Mouse (Mus musculus): ENCODE data around the gene Gab1. TPM values are rescaled to one million over a fixed set of nuclear protein-coding genes. Genes with fewer than 3 reads are reported as not detected.

Gab1 gene
- total RNA-seq (2021), result 10 to 100 TPM; 20.0 to 23.0 TPM

- DNase-seq (ENCODE audit: extremely low spot score in 1 of 2, low spot score in 1 of 2), result peak; percentile 69 to 70
These were observed at the start of gene Gab1 for GRCm38 (mm10) chr8:80880196-80881106. Gab1 (minus strand) TSS chr8:80880519.

- DNase-seq (ENCODE audit: extremely low spot score in 1 of 2, low spot score in 1 of 2), result no peak
These were observed 48.5 kb upstream of the Gab1 start for GRCm38 (mm10) chr8:80928770-80929169.

GRCm38 (mm10) chr8:80923794-80924316 is 43.5 kb upstream of the Gab1 start:
- no peak for DNase-seq (ENCODE audit: extremely low spot score in 1 of 2, low spot score in 1 of 2)

DNA sequence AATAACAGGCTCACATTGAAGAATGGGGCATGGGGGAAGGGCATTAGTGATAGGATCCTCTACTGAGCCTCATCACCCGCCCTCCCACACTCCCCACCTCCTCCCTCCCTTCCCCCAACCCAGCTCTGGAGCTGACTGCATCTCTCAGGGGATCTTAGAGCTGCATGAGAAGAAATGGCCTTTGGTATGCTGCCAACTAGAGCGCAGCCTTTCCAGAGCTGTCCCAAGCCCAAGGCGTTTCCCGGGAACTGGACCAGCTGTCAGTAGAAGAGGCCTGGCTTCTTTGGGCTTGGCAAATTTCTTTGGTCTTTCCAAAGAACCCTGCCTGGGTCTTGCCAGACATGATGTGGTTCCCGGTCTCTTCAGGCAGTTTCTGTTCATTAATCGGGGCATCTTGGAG is 42.3 kb upstream of the Gab1 start:
- peak in 1 of 2 experiments; percentile 23 for DNase-seq (ENCODE audit: extremely low spot score in 1 of 2, low spot score in 1 of 2)

- DNase-seq (ENCODE audit: extremely low spot score in 1 of 2, low spot score in 1 of 2), result no peak
These were observed 38.8 kb upstream of the Gab1 start for GRCm38 (mm10) chr8:80919130-80919529.

DNA sequence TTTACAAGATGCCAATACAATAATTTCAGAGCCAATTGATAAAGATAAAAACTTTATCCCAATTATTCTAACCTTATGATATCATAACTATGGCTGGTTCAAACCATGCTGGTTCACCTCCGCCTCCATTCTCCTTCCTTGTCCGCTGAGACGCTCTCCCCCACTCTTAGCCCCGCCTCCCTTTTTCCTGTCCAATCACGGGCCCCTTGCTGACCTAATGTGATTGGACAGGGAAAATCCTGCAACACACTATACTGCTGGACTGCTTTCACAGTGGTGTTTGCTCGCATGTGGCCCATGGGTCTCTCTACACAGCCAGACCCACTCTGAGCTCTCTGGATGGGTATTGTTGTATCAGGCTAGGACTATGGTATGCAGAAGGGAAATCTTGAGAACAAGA is 38.2 kb upstream of the Gab1 start:
- no peak for DNase-seq (ENCODE audit: extremely low spot score in 1 of 2, low spot score in 1 of 2)

DNA sequence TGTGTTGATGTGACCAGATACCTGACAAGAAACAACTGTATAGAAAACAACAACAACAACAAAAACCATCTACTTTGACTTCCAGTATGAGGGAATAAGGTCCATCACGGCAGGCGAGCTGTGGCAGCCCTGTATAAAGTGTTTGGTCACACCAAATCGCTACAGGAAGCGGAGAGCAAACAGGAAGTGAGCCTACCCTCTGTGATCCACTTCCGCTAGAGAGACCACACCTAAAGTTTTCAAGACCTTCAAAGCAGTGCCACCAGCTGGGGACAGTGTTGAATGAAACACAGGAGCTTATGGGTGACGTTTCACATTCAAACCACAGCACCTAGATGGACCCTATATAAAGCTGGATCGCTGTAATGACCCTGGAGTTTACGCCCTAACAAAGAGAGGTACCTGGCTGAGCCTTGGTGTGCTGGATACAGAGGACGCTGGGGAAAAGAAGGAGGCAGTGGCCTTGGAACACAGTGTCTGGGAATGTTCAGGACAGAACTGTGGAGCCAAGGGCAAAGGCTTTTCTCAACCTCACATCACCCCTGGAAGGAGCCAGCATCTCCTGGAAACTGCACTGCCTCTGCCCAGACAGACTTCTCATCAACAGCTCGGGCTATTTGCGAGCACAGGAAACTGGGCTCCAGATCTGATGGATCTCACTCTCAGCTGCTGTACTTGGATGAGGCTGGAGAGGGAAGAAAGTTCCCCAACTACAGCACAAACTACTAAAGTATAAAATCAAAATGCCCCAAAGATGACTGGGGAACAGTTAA is 36.3 kb upstream of the Gab1 start:
- no peak for DNase-seq (ENCODE audit: extremely low spot score in 1 of 2, low spot score in 1 of 2)

DNA sequence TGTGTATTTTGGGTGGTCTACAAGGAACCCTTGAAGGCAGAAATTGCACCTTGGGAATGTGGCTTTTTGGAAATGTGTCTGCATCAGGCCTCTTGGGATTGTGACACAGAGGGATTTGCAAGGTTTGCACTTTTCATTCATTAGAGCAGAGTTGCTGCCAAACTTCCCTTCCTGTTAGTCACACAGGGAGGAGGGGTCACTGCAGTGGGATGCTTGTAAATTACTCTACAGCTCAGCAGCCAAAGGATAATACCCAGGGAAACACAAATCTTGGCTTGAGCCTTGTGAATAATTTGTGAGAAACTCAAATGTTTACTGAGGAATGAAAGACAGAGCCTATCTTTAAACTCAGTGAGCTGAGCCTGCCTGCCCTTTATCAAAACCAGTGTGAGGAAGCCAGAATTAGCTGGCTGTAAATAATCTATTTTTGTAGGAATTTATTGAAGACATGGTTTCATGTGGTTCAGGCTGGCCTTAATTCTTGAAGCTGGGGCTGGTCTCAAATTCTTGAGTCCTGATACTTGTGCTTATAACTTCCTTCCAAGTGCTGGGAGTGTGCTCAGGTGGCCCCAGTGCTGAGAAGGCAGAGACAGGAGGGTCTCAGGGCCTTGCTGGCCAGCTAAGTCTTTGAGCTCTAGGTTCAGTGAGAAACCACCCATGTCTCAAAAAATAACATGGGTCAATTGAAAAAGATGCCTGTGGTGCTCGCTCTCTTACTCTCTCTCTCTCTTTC is 32.9 kb upstream of the Gab1 start:
- no peak for DNase-seq (ENCODE audit: extremely low spot score in 1 of 2, low spot score in 1 of 2)

DNA sequence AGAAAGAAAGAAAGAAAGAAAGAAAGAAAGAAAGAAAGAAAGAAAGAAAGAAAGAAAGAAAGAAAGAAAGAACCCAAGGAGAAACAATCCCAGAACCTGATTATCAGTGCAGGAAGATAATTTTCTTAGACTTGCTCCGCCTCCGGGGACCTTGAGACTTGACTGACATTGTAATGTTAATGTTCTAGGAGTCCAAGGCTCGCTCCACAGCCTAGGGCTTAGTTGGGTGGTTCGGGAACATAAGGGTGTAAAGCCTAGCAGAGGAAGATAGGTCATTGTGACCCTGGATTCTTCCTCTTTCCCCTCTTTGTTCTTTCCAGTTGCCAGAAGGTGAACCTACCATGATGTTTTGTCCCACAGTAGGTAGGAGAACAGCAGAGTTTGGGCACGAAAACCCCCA is 31.1 kb upstream of the Gab1 start:
- no peak for DNase-seq (ENCODE audit: extremely low spot score in 1 of 2, low spot score in 1 of 2)

- DNase-seq (ENCODE audit: extremely low spot score in 1 of 2, low spot score in 1 of 2), result no peak
These were observed 28.1 kb upstream of the Gab1 start for GRCm38 (mm10) chr8:80908262-80908907.

- DNase-seq (ENCODE audit: extremely low spot score in 1 of 2, low spot score in 1 of 2), result no peak
These were observed 22.0 kb upstream of the Gab1 start for GRCm38 (mm10) chr8:80902354-80902753.

DNA sequence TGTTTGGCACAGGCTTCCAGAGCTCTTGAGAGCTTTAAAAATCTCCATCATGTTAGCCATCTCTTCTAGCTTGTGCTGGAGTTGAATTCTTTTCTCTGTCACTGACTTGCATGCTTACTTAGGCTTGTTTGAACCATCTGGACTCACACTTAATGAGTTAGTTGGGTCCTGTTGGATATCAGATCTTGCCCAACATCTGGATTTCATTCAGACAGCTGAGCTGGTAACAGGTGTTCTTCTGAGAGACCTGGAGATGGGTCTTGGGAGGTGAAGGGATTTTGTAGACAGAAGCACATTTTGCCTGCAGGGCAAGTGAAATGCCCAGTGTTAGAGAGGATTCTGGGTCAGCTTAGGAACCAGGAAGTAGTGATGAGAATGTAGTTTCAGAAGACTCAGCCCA is 19.0 kb upstream of the Gab1 start:
- DNase-seq (ENCODE audit: extremely low spot score in 1 of 2, low spot score in 1 of 2), result no peak

DNA sequence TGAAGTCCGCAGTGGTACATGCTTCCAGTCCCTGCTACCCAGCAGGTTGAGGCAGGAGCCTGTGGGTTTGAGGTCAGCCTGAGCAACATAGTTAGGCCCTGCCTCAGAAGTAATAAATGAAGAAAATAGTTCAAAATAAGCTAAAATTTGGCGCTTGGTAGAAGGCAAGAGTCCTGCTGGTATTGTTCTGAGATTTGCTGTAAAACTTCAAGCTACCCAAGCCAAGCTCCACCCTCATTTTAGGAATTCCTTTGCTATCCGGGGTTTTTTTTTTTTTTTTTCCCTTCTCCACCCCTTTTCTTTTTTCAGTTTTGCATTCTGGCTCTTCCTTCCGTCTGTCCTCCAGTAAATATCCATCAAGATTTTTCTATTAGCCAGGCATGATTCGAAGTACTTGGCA is 15.7 kb upstream of the Gab1 start:
- DNase-seq (ENCODE audit: extremely low spot score in 1 of 2, low spot score in 1 of 2), result no peak

DNA sequence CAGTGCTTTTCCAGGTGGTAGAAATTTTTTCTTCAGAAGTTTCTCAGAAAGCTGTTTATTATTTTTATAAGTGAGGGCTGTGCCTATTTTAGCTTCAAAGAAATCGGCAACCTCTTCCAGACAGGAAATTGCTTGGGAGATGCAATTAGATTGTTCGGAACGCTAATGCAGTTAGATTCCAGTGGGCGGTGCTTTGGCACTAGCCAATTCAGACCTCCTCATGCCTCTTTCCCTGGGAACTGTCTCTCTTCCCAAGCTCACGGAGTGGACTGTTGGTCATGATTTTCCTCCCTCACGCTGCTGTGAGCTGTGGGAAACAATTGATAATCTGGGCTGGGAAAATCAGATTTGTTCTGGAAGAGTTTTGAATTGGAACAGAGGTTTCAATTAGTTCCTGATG is 15.1 kb upstream of the Gab1 start:
- DNase-seq (ENCODE audit: extremely low spot score in 1 of 2, low spot score in 1 of 2), result no peak

DNA sequence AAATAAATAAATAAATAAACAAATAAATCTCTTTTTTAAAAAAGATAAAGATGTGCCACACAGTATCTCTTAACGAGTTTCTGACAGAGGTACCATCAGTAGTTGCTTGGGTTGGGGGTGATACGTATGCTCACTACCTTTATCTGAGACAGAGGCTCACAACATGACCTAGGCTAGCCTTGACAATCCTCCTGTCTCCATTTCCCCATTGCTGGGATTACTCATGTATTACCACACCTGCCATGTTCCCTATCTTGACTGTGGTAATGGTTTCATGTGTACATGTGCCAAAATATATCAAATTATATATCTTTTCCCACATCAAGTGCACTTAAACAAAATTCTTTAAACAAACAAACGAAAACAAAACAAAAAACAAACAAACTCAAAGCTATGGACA is 14.2 kb upstream of the Gab1 start:
- DNase-seq (ENCODE audit: extremely low spot score in 1 of 2, low spot score in 1 of 2), result no peak

- peak; percentile 23 to 31 for DNase-seq (ENCODE audit: extremely low spot score in 1 of 2, low spot score in 1 of 2)
These were observed 708 bp downstream of the Gab1 start for GRCm38 (mm10) chr8:80879426-80880195.

DNA sequence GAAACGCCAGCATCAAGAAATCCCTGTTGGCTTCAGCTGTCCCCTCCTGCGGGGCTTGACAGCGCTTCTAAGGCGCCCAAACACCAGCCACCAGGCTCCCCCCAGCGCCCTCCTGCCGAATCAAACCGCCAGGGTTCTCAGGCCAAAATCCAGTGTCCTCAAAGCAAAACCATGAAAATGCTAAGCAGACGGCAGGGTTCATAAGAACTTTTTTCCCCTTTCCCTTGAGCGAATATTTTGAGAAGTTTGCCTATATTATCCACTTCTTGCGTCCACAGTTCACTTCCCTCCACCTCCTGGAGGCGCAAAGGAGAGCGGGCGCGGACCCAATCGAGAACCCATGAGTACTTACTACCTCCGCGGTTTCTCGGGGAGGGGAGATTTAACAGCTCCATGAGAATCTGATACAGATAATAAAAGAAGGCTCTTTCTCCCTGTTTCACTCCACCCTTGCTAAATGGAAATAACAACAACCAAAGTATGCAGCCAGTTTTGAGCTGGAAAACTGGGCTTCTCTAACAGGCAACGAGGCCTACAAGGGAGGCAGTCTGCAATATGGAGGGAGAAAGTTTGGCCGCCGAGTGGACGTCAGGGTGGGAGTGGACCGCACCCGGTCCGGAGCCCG is 1.4 kb downstream of the Gab1 start:
- peak; percentile 20 to 27 for DNase-seq (ENCODE audit: extremely low spot score in 1 of 2, low spot score in 1 of 2)

- DNase-seq (ENCODE audit: extremely low spot score in 1 of 2, low spot score in 1 of 2), result no peak
These were observed 2.2 kb downstream of the Gab1 start for GRCm38 (mm10) chr8:80878146-80878545.

DNA sequence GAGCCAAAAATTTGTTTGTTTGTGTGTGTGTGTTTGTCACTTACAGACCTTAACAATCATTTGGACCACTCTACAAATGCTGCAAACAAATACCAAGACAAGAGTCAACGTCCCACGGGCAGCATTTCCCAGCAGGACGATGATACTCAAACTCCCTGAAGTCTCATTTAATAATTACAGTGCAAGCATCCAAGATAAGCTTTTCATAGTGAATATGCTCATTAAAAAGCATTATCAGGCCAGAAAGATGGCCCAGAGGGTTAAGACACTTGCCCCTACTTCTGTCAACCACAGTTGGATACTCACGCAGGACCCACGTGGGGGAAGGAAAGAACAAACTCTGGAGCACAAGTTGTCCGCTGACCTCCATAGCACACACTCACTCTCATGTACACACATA is 4.8 kb downstream of the Gab1 start:
- no peak for DNase-seq (ENCODE audit: extremely low spot score in 1 of 2, low spot score in 1 of 2)

Measured in layer of hippocampus, postnatal 25 days (tissue).